Mouse (Mus musculus) liver, postnatal 0 days (tissue): Measurements from ENCODE around the gene Pigx.

Experiments
- CTCF ChIP-seq: sonication (generic); IDR thresholded peaks from 2 replicates; pipeline ENCODE4 v1.5.1; 2016; ENCODE audit warnings: antibody characterized with exemption, low read depth
- EP300 ChIP-seq: IDR thresholded peaks from 2 replicates; pipeline ENCODE4 v1.6.1; 2016; ENCODE audit warnings: antibody characterized with exemption, low read depth, mild to moderate bottlenecking

DNA sequence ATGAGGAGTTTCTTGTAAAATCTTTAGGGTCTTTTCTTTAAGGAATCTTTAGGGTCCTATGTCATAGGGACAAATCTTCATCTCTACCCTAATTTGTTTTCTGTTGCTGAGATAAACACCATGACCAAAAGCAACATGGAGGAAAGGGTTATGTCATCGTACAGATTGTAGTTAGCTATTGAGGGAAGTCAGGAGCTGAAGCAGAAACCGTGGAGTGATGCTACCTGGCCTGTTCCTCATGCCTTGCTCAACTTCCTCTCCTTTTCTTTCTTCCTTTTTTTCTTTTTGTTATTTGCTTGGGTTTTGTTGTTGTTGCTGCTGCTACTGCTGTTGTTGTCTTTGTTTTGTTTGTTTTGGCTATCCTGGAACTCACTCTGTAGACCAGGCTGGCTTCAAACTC, 9.0 kb upstream of the Pigx start:
- TF ChIP-seq CTCF (no peak), EP300 (no peak)
